Mouse (Mus musculus): ENCODE results near the gene Ubn2. TPM values are rescaled to one million over a fixed set of nuclear protein-coding genes. Genes with fewer than 3 reads are reported as not detected.

Ubn2 gene
- polyA plus RNA-seq, 1 experiment from 2014 or later, result 23.7 TPM

Small RNA genes within 50 kb of the gene (microRNA-seq; reads per million reads assigned to microRNA genes)
- gene Mir7670, result not detected

Other genes with a start within 250 kb of the Ubn2 start
- gene D630045J12Rik, start 179.9 kb upstream of the Ubn2 start, polyA plus RNA-seq (2015; fragmentation: Nextera tagmentation; extraction: Ambion mirVana), result 14.6 and 15.4 TPM in 2 replicates
- gene Zc3hav1l, start 134.7 kb upstream of the Ubn2 start, polyA plus RNA-seq (2015; fragmentation: Nextera tagmentation; extraction: Ambion mirVana), result 9.9 and 10.1 TPM in 2 replicates
- 1.1 and 1.3 TPM in 2 replicates for gene Zc3hav1, start 79.3 kb upstream of the Ubn2 start, polyA plus RNA-seq (2015; fragmentation: Nextera tagmentation; extraction: Ambion mirVana)
- gene Ttc26, start 52.5 kb upstream of the Ubn2 start, polyA plus RNA-seq (2015; fragmentation: Nextera tagmentation; extraction: Ambion mirVana), result 6.4 and 7.2 TPM in 2 replicates
- gene Fmc1, start 99.6 kb downstream of the Ubn2 start, polyA plus RNA-seq (2015; fragmentation: Nextera tagmentation; extraction: Ambion mirVana), result 165 and 187 TPM in 2 replicates
- gene Luc7l2, start 117.4 kb downstream of the Ubn2 start, polyA plus RNA-seq (2015; fragmentation: Nextera tagmentation; extraction: Ambion mirVana), result 38.3 and 41.1 TPM in 2 replicates
- gene Klrg2, start 203.3 kb downstream of the Ubn2 start, polyA plus RNA-seq (2015; fragmentation: Nextera tagmentation; extraction: Ambion mirVana), result 0.08 and 0.24 TPM in 2 replicates
- gene Clec2l, start 229.1 kb downstream of the Ubn2 start, polyA plus RNA-seq (2015; fragmentation: Nextera tagmentation; extraction: Ambion mirVana), result 9.0 and 12.7 TPM in 2 replicates

All from neural tube, embryonic 13.5 days (tissue).